In genomic region chr4:124860446-124860845, GRCm38 (mm10) we compare ENCODE assay signal across 8 mouse cellular contexts. TPM values are rescaled to one million over a fixed set of nuclear protein-coding genes. Genes with fewer than 3 reads are reported as not detected.
DNase-seq lines count a peak whose midpoint lies in the region; ATAC-seq lines count a peak whose summit lies in the region.

No protein-coding gene starts in this region.

- H3K9ac ChIP-seq in kidney, embryonic 15.5 days, result no peak overlapping the region

- ATAC-seq in granulocyte monocyte progenitor cell, adult 5-6 weeks (replicated peaks; ENCODE audit: poor library complexity, severe bottlenecking), result peak; percentile 73
- 0 out of 2 replicates have a peak, but pooled peaks have one; percentile 46 for ATAC-seq in kidney, embryonic 15.5 days (replicated peaks; ENCODE audit: low FRiP score)
- ATAC-seq in megakaryocyte, adult 5-6 weeks (ENCODE audit: poor library complexity, severe bottlenecking), result peak; percentile 56; the same call in 1 of the 2 replicates
- ATAC-seq in erythroblast, adult 5-6 weeks (replicated peaks; ENCODE audit: low FRiP score, poor library complexity, severe bottlenecking), result no peak

- intact Hi-C loops in left cerebral cortex, postnatal 4 days (cut with DNase I), result no loop called here

- DNase-seq in left cerebral cortex, postnatal 4 days, result peak; percentile 48
- DNase-seq in left cerebral cortex, adult 11 months (ENCODE audit: low spot score), result no peak
- peak; percentile 41 for DNase-seq in brain, adult 2 months (ENCODE audit: low read depth, low spot score)
- DNase-seq in splenic B cell, adult 2 months (ENCODE audit: low read depth, low spot score), result peak; percentile 35

- 8% methylated on average over 7 of the region's 7 CpGs for WGBS in kidney, embryonic 15.5 days

- no peak overlapping the region for H3K27ac ChIP-seq in kidney, embryonic 15.5 days

- peaks cover 37% of the 10 kb centered on the region for H3K27me3 ChIP-seq in kidney, embryonic 15.5 days
- peaks cover 3% of the 10 kb centered on the region for H3K27me3 ChIP-seq in splenic B cell, adult 2 months (ENCODE audit: control insufficient read depth, insufficient read depth, low read length, poor library complexity, severe bottlenecking)

- H3K4me1 ChIP-seq in kidney, embryonic 15.5 days, result peaks cover 14% of the 10 kb centered on the region

- no peak overlapping the region for H3K4me2 ChIP-seq in kidney, embryonic 15.5 days

- H3K4me3 ChIP-seq in kidney, embryonic 15.5 days (replicated peaks), result no peak overlapping the region

- no peaks in the 10 kb centered on the region for H3K9me3 ChIP-seq in kidney, embryonic 15.5 days (replicated peaks)

- peaks cover 18% of the 10 kb centered on the region for H3K36me3 ChIP-seq in kidney, embryonic 15.5 days
- H3K36me3 ChIP-seq in splenic B cell, adult 2 months (ENCODE audit: control insufficient read depth, insufficient read depth, low read length, poor library complexity, severe bottlenecking), result 0 out of 2 replicates have a peak, but pooled peaks cover 1% of the 10 kb centered on the region

RNA-seq across cellular contexts. Expression of gene Maneal, which starts 1.5 kb away (rescaled TPM):
- total RNA-seq in left cerebral cortex, postnatal 4 days (2021), result 10 to 100 TPM; 48.8 to 52.5 TPM
- total RNA-seq in granulocyte monocyte progenitor cell, adult 5-6 weeks (2014; fragmentation: Nextera tagmentation), result 1.2 TPM in 1 of 2 replicates, not detected in the other
- not detected in 2 replicates for total RNA-seq in granulocyte monocyte progenitor cell, adult 5-6 weeks (2017)
- 0.49 and 0.71 TPM in 2 replicates for polyA plus RNA-seq in kidney, embryonic 15.5 days (2015; fragmentation: Nextera tagmentation; extraction: Ambion mirVana)
- total RNA-seq in megakaryocyte, adult 5-6 weeks (2015), result 0.93 TPM in 1 of 2 replicates, not detected in the other
- total RNA-seq in megakaryocyte, adult 5-6 weeks (2017), result not detected in 2 replicates
- not detected in 2 replicates for total RNA-seq in erythroblast, adult 5-6 weeks (2015; ENCODE audit: low replicate concordance)
- total RNA-seq in erythroblast, adult 5-6 weeks (2017; ENCODE audit: low replicate concordance), result not detected in 2 replicates

RNA-seq across cellular contexts. Expression of gene 1110065P20Rik, which starts 9.4 kb away (rescaled TPM):
- 10 to 100 TPM; 74.1 to 75.1 TPM for total RNA-seq in left cerebral cortex, postnatal 4 days (2021)
- total RNA-seq in granulocyte monocyte progenitor cell, adult 5-6 weeks (2014; fragmentation: Nextera tagmentation), result 15.0 and 19.4 TPM in 2 replicates
- 3.1 and 6.7 TPM in 2 replicates for total RNA-seq in granulocyte monocyte progenitor cell, adult 5-6 weeks (2017)
- polyA plus RNA-seq in kidney, embryonic 15.5 days (2015; fragmentation: Nextera tagmentation; extraction: Ambion mirVana), result 46.9 and 50.3 TPM in 2 replicates
- total RNA-seq in megakaryocyte, adult 5-6 weeks (2015), result 5.8 and 6.3 TPM in 2 replicates
- 1.6 and 1.7 TPM in 2 replicates for total RNA-seq in megakaryocyte, adult 5-6 weeks (2017)
- 5.8 TPM in 1 of 2 replicates, not detected in the other for total RNA-seq in erythroblast, adult 5-6 weeks (2015; ENCODE audit: low replicate concordance)
- total RNA-seq in erythroblast, adult 5-6 weeks (2017; ENCODE audit: low replicate concordance), result 0.70 and 3.3 TPM in 2 replicates

RNA-seq across cellular contexts. Expression of gene Yrdc, which starts 10.0 kb away (rescaled TPM):
- total RNA-seq in left cerebral cortex, postnatal 4 days (2021), result 10 to 100 TPM; 40.6 to 45.8 TPM
- total RNA-seq in granulocyte monocyte progenitor cell, adult 5-6 weeks (2014; fragmentation: Nextera tagmentation), result 38.1 and 65.5 TPM in 2 replicates
- 18.7 and 29.1 TPM in 2 replicates for total RNA-seq in granulocyte monocyte progenitor cell, adult 5-6 weeks (2017)
- 35.0 and 42.5 TPM in 2 replicates for polyA plus RNA-seq in kidney, embryonic 15.5 days (2015; fragmentation: Nextera tagmentation; extraction: Ambion mirVana)
- total RNA-seq in megakaryocyte, adult 5-6 weeks (2015), result 19.7 and 21.3 TPM in 2 replicates
- total RNA-seq in megakaryocyte, adult 5-6 weeks (2017), result 19.1 and 48.6 TPM in 2 replicates
- 8.2 and 14.0 TPM in 2 replicates for total RNA-seq in erythroblast, adult 5-6 weeks (2015; ENCODE audit: low replicate concordance)
- total RNA-seq in erythroblast, adult 5-6 weeks (2017; ENCODE audit: low replicate concordance), result 1.2 and 1.5 TPM in 2 replicates

RNA-seq across cellular contexts. Expression of gene Epha10, which starts 20.3 kb away (rescaled TPM):
- 10 to 100 TPM; 15.7 to 18.8 TPM for total RNA-seq in left cerebral cortex, postnatal 4 days (2021)
- not detected in 2 replicates for total RNA-seq in granulocyte monocyte progenitor cell, adult 5-6 weeks (2014; fragmentation: Nextera tagmentation)
- total RNA-seq in granulocyte monocyte progenitor cell, adult 5-6 weeks (2017), result not detected in 2 replicates
- polyA plus RNA-seq in kidney, embryonic 15.5 days (2015; fragmentation: Nextera tagmentation; extraction: Ambion mirVana), result 0.10 and 0.21 TPM in 2 replicates
- not detected in 2 replicates for total RNA-seq in megakaryocyte, adult 5-6 weeks (2015)
- not detected in 2 replicates for total RNA-seq in megakaryocyte, adult 5-6 weeks (2017)
- total RNA-seq in erythroblast, adult 5-6 weeks (2015; ENCODE audit: low replicate concordance), result not detected in 2 replicates
- not detected in 2 replicates for total RNA-seq in erythroblast, adult 5-6 weeks (2017; ENCODE audit: low replicate concordance)

RNA-seq across cellular contexts. Expression of gene Mtf1, which starts 58.5 kb away (rescaled TPM):
- total RNA-seq in left cerebral cortex, postnatal 4 days (2021), result 10 to 100 TPM; 25.0 to 27.2 TPM
- total RNA-seq in granulocyte monocyte progenitor cell, adult 5-6 weeks (2014; fragmentation: Nextera tagmentation), result 37.9 and 42.6 TPM in 2 replicates
- 11.3 and 26.3 TPM in 2 replicates for total RNA-seq in granulocyte monocyte progenitor cell, adult 5-6 weeks (2017)
- polyA plus RNA-seq in kidney, embryonic 15.5 days (2015; fragmentation: Nextera tagmentation; extraction: Ambion mirVana), result 14.2 and 15.5 TPM in 2 replicates
- 22.8 and 25.4 TPM in 2 replicates for total RNA-seq in megakaryocyte, adult 5-6 weeks (2015)
- 24.5 and 24.9 TPM in 2 replicates for total RNA-seq in megakaryocyte, adult 5-6 weeks (2017)
- 5.2 and 5.4 TPM in 2 replicates for total RNA-seq in erythroblast, adult 5-6 weeks (2015; ENCODE audit: low replicate concordance)
- total RNA-seq in erythroblast, adult 5-6 weeks (2017; ENCODE audit: low replicate concordance), result 8.6 and 17.4 TPM in 2 replicates

Comparison
In these comparisons a context has a peak if more than half of its experiments do, and no peak if none do; other contexts are left out.
1. RNA of gene Maneal, which starts 1.5 kb away (total RNA-seq): 48.8 to 52.5 TPM in left cerebral cortex, postnatal 4 days; 1.2 TPM in granulocyte monocyte progenitor cell, adult 5-6 weeks, not detected in erythroblast, adult 5-6 weeks and 0.93 TPM in megakaryocyte, adult 5-6 weeks; every median in the first group is over 10 times any median in the second.